Mouse (Mus musculus) embryonic facial prominence, embryonic 11.5 days (tissue): ENCODE data around the gene Mast4. TPM values are rescaled to one million over a fixed set of nuclear protein-coding genes. Genes with fewer than 3 reads are reported as not detected.

Experiments
- ATAC-seq: fragments of 200-750 bp; cut with Nextera tagmentation; replicated peaks from 2 replicates; pipeline ENCODE4 v1.8.0; 2017; ENCODE audit warnings: low read depth; ENCODE audit not compliant: insufficient number of reproducible peaks, low FRiP score, low TSS enrichment
- DNase-seq: peaks from one replicate; pipeline ENCODE4 v3.0.0-alpha.2; 2015; ENCODE audit warnings: low spot score
- H3K27ac ChIP-seq: fragments of 300-500 bp; sonication (generic); replicated peaks from 2 replicates; pipeline ENCODE4 v1.5.1; 2014; ENCODE audit warnings: mild to moderate bottlenecking, low read depth, low read length, control low read depth
- H3K27me3 ChIP-seq: fragments of 300-500 bp; sonication (generic); 2 replicates; pipeline ENCODE4 v1.6.1; 2014; ENCODE audit warnings: mild to moderate bottlenecking, low read length, moderate library complexity, mixed read lengths; ENCODE audit not compliant: control insufficient read depth, insufficient read depth
- H3K36me3 ChIP-seq: fragments of 300-500 bp; sonication (generic); replicated peaks from 2 replicates; pipeline ENCODE4 v1.6.1; 2014; ENCODE audit warnings: low read depth, mild to moderate bottlenecking, low read length, moderate library complexity, mixed read lengths; ENCODE audit not compliant: control insufficient read depth, insufficient read depth
- H3K4me1 ChIP-seq: fragments of 300-500 bp; sonication (generic); 2 replicates; pipeline ENCODE4 v1.6.1; 2014; ENCODE audit warnings: low read length, mixed read lengths; ENCODE audit not compliant: control insufficient read depth, insufficient read depth
- H3K4me2 ChIP-seq: fragments of 300-500 bp; sonication (generic); 2 replicates; pipeline ENCODE4 v1.6.1; 2014; ENCODE audit warnings: low read depth, mild to moderate bottlenecking, control low read depth, low read length, moderate library complexity
- H3K4me3 ChIP-seq: fragments of 300-500 bp; sonication (generic); 2 replicates; pipeline ENCODE4 v1.5.1; 2014; ENCODE audit warnings: low read depth, low read length, control low read depth
- H3K9ac ChIP-seq: fragments of 300-500 bp; sonication (generic); replicated peaks from 2 replicates; pipeline ENCODE4 v1.6.1; 2014; ENCODE audit warnings: mild to moderate bottlenecking, control low read depth, low read length
- H3K9me3 ChIP-seq: fragments of 300-500 bp; sonication (generic); replicated peaks from 2 replicates; pipeline ENCODE4 v1.6.1; 2016; ENCODE audit warnings: mild to moderate bottlenecking, low read length, inconsistent platforms, mixed read lengths; ENCODE audit not compliant: control insufficient read depth
- WGBS: fragments of 180-500 bp; shearing (Covaris S2); extraction: QIAGEN DNeasy Blood & Tissue Kit; methylation state at CpG from one replicate; pipeline ENCODE4 v1.1.7; 2014; 5-methylcytosine and 5-hydroxymethylcytosine counted together
- polyA plus RNA-seq: library from polyadenylated mRNA; unstranded; fragments of >200 nt; fragmentation: Nextera tagmentation; extraction: Ambion mirVana; gene quantifications from 2 replicates; pipeline ENCODE4 v1.2.1, GENCODE M21; 2014

The Mast4 gene
- polyA plus RNA-seq, 1 experiment from 2014 or later = 17.1 TPM

DNA sequence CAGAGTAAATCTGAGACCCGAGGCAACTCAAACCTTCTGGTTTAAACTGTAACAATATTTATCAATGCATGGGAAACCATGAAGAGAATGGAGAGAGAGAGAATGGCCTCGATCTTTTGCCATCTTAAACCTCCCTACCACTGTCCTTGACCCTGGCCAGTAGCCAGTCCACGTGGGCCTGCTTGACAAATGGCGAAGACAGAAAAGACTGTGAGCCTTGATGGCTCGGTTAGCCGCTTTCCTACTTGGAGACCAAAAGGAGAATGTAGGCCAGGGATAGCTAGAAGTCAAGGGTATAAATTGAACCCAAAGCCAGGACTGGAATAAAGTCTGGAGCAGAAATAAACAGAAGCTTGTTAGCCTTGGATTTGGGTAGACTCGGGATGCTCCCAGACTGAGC is 640.1 kb downstream of the Mast4 start:
- H3K27ac ChIP-seq = no peak overlapping the region
- WGBS = 92% methylated on average over 7 of the region's 7 CpGs
- peaks cover 5% of the 10 kb centered on the region for H3K4me1 ChIP-seq
- no peak overlapping the region for H3K9ac ChIP-seq
- DNase-seq (no peak), ATAC-seq (no peak)
- H3K36me3 ChIP-seq = no peaks in the 10 kb centered on the region
- H3K27me3 ChIP-seq = no peaks in the 10 kb centered on the region
- no peak overlapping the region for H3K4me3 ChIP-seq
- H3K4me2 ChIP-seq = no peak overlapping the region
- H3K9me3 ChIP-seq = no peaks in the 10 kb centered on the region

DNA sequence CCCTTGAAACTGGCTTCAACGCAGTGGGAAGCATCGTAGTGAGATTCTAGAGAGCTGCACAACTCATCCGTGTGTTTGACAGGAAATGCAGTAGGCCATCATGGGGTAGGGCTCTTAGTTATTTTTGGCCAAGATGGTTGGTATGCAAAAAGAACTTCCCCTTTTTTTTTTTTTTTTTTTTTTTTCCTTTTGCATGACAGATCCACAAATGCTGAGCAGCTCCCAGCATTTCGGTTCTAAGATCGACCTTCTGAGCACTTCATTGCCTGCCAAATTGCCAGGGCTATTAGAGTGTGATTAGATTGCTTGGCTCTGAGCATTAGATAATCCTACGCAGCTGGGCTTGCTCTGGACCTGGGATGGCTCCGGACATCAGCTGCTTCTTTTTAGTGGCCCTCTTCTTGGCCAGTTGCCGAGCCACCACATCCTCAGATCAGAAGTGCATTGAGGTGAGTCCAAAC is 640.9 kb downstream of the Mast4 start, which contains the start of gene Cd180:
Gene Cd180, plus strand, starts transcription at position 218 of the 461 bp plus-strand sequence.
- Histone ChIP-seq H3K27ac (no peak within 1 kb of the TSS), H3K4me2 (no peak within 1 kb of the TSS), H3K4me3 (no peak within 1 kb of the TSS), H3K9ac (no peak within 1 kb of the TSS), H3K9me3 (no peaks in the 10 kb centered on the region), H3K36me3 (no peaks in the 10 kb centered on the region), H3K4me1 (peaks cover under 1% of the 10 kb centered on the region; the same call in 1 of the 2 replicates), H3K27me3 (no peaks in the 10 kb centered on the region)
- no peak for DNase-seq
- 67% methylated on average over 8 of the region's 8 CpGs for WGBS
- no peak for ATAC-seq

DNA sequence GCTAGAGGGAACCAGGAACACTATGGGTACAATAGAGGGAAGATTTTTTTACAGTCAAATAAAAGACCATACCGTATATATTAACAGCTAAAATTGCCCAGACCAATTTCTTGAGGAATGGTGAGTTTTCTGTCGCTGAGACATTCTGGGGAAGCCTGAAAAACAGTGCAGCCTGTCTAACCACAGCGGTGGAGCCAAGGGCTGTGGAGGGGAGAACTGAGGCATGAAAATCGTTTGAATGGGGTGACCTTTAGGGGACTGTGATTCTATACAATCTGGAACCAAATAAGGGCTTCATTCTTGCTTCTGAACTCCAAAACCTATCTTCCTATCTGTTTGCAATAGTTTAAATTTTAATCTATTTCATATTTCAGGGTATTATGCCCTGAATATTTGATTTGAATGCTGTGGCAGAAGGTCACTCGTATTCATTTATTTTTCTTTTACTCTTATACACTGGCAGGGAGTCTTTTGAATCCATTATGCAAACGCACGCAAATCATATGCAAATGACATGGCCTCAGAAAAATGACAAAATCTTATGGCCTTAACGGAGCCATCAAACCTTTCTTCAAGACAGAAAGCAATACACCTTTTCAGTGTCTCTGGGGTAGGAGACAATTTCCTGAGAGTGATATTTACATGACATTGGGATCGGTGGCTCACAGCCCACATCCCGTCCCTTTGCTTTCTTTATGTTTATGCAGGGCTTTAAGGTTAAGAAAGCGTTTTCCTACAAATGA is 642.7 kb downstream of the Mast4 start:
- Histone ChIP-seq H3K4me2 (no peak overlapping the region), H3K4me3 (no peak overlapping the region), H3K9ac (no peak overlapping the region), H3K9me3 (no peaks in the 10 kb centered on the region), H3K27ac (no peak overlapping the region), H3K27me3 (no peaks in the 10 kb centered on the region), H3K4me1 (no peaks in the 10 kb centered on the region), H3K36me3 (no peaks in the 10 kb centered on the region)
- DNase-seq (no peak), ATAC-seq (no peak)
- 74% methylated on average over 11 of the region's 11 CpGs for WGBS

DNA sequence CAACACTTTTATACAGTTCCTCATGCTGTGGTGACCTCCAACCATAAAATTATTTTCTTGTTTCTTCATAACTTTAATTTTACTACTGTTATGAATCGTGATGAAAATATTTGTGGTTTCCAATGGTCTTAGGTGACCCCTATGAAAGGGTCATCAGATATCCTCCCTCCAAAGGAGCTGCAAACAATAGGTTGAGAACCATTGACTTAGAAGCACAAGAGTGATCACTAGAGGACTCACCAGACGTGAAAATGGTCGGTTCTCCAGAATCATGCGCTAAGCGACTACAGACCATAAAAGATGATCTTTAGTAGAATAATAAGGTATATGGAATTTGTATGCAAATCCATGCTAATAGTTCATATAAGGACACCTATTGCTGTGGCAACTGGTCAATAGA is 644.1 kb downstream of the Mast4 start:
- no peak overlapping the region for H3K9ac ChIP-seq
- no peaks in the 10 kb centered on the region for H3K27me3 ChIP-seq
- H3K4me2 ChIP-seq = no peak overlapping the region
- DNase-seq (no peak), ATAC-seq (no peak)
- no peaks in the 10 kb centered on the region for H3K36me3 ChIP-seq
- H3K4me3 ChIP-seq = no peak overlapping the region
- WGBS = 91% methylated on average over 5 of the region's 5 CpGs
- H3K9me3 ChIP-seq = no peaks in the 10 kb centered on the region
- H3K27ac ChIP-seq = no peak overlapping the region
- H3K4me1 ChIP-seq = no peaks in the 10 kb centered on the region

DNA sequence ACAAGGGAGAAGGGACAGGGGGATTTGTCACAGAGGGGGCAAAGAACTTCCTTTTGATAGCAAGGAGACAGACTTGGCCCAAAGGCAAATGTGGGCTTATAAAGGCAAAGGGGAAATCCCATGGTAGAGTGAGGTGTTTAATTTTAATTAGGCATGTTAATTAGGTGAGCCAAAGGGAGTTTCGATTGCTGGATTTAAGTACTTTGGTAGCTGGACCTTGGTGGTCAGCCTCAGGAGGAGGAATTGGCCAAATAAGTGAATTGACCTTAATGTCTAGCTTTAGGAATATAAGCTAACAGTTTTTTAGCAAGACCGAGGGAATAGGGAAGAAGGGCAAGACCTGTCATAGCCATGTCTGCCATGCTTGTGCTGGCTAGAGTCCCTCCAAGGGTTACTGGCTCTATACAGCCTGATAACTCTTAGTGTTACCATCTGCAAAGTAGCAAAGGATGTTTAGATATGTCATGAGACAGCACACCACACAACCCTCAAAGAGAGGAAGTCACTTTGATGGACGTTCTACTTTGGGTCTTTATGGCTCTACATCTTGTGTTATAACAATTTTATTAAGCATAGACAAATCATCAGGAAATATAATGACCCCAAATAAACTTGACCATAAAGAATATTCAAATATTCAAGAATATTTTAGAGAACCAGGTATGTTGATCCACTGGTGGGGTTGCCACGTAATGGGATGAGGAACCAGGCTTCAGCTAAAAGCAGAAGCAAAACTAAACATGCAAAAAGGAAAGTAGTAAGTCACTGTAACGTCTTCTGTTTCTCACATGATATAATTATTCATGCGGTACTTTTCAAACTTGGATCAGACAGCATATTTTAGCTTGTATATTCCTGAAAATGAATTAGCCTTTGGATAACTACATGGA is 644.9 kb downstream of the Mast4 start:
- Histone ChIP-seq H3K36me3 (no peaks in the 10 kb centered on the region), H3K4me1 (no peaks in the 10 kb centered on the region), H3K9ac (no peak overlapping the region), H3K27ac (no peak overlapping the region), H3K27me3 (no peaks in the 10 kb centered on the region), H3K4me3 (no peak overlapping the region), H3K4me2 (no peak overlapping the region), H3K9me3 (no peaks in the 10 kb centered on the region)
- 87% methylated on average over 6 of the region's 6 CpGs for WGBS
- ATAC-seq (no peak), DNase-seq (no peak)

GRCm38 (mm10) chr13:102688121-102688520 is 646.2 kb downstream of the Mast4 start:
- WGBS = 85% methylated on average over 1 of the region's 1 CpGs
- no peak for DNase-seq
- Histone ChIP-seq H3K27me3 (no peaks in the 10 kb centered on the region), H3K4me3 (no peak overlapping the region), H3K9ac (no peak overlapping the region), H3K4me2 (no peak overlapping the region), H3K4me1 (no peaks in the 10 kb centered on the region), H3K36me3 (no peaks in the 10 kb centered on the region), H3K27ac (no peak overlapping the region), H3K9me3 (no peaks in the 10 kb centered on the region)
- ATAC-seq = no peak

DNA sequence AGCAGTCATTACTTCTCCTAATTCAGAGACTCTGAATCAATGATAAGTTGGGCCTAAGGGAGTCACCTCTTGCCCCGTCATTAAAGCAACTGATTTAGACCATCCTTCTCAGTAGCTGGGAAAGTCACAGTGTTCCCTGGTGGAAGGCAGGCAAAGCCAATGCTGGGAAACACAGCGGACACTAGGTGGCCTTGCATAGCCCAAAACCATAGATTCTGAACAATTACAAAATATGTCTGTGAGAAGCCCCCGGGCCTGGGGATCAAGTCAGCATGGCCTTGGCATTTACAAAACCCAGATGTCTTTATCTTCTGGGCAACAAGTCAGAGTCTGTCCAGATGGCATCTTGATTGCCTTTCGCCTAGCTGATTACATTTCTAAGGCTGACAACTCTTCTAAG is 649.4 kb downstream of the Mast4 start:
- no peak for ATAC-seq
- no peak overlapping the region for H3K4me2 ChIP-seq
- WGBS = 75% methylated on average over 4 of the region's 4 CpGs

More for the DNA sequence above, 649.4 kb downstream of the Mast4 start:
- Histone ChIP-seq H3K4me3 (no peak overlapping the region), H3K27ac (no peak overlapping the region), H3K27me3 (no peaks in the 10 kb centered on the region), H3K9ac (no peak overlapping the region), H3K4me1 (no peaks in the 10 kb centered on the region), H3K36me3 (no peaks in the 10 kb centered on the region), H3K9me3 (no peaks in the 10 kb centered on the region)
- no peak for DNase-seq
